Mouse (Mus musculus) cerebellum, adult 11-12 months (tissue): ENCODE measurements at regions not wholly inside any gene's neighbourhood (a gene's known extent, or its start where the extent isn't known, plus 50 kb on each side); places are given as distances from the start of the nearest gene placed in this dataset.

Source experiments
- DNase-seq: peaks from one replicate; pipeline ENCODE4 v3.0.0; 2022

- no peak for DNase-seq
Measured at GRCm38 (mm10) chr11:32978899-32979298, 154.5 kb upstream of the Smim23 start.

GRCm38 (mm10) chr11:32976572-32976971, 152.2 kb upstream of the Smim23 start:
- DNase-seq, result no peak

- DNase-seq, result no peak
Measured at GRCm38 (mm10) chr11:32973453-32973852, 149.0 kb upstream of the Smim23 start.

GRCm38 (mm10) chr11:32965418-32965817, 141.0 kb upstream of the Smim23 start:
- DNase-seq, result peak; percentile 71

GRCm38 (mm10) chr11:32963625-32964293, 139.4 kb upstream of the Smim23 start:
- no peak for DNase-seq

GRCm38 (mm10) chr11:32961600-32961999, 137.2 kb upstream of the Smim23 start:
- no peak for DNase-seq

GRCm38 (mm10) chr11:32958961-32959360, 134.6 kb upstream of the Smim23 start:
- no peak for DNase-seq

- DNase-seq, result peak; percentile 89
Measured at GRCm38 (mm10) chr11:32956993-32957392, 132.6 kb upstream of the Smim23 start.

GRCm38 (mm10) chr11:32952271-32952670, 127.9 kb upstream of the Smim23 start:
- no peak for DNase-seq

GRCm38 (mm10) chr11:32948132-32948531, 123.7 kb upstream of the Smim23 start:
- DNase-seq, result no peak

GRCm38 (mm10) chr11:32946481-32947001, 122.1 kb upstream of the Smim23 start:
- no peak for DNase-seq

GRCm38 (mm10) chr11:32945071-32945470, 120.7 kb upstream of the Smim23 start:
- no peak for DNase-seq

GRCm38 (mm10) chr11:32941331-32942009, 117.1 kb upstream of the Smim23 start:
- DNase-seq, result peak; percentile 42

- DNase-seq, result no peak
Measured at GRCm38 (mm10) chr11:32939102-32939501, 114.7 kb upstream of the Smim23 start.

GRCm38 (mm10) chr11:32937167-32937566, 112.8 kb upstream of the Smim23 start:
- DNase-seq, result no peak

- DNase-seq, result no peak
Measured at GRCm38 (mm10) chr11:32931928-32932327, 107.5 kb upstream of the Smim23 start.

- no peak for DNase-seq
Measured at GRCm38 (mm10) chr11:32931018-32931417, 106.6 kb upstream of the Smim23 start.

- no peak for DNase-seq
Measured at GRCm38 (mm10) chr11:32928837-32929236, 104.4 kb upstream of the Smim23 start.

- DNase-seq, result no peak
Measured at GRCm38 (mm10) chr11:32925421-32926271, 101.2 kb upstream of the Smim23 start.

GRCm38 (mm10) chr11:32924932-32925331, 100.5 kb upstream of the Smim23 start:
- DNase-seq, result no peak

- DNase-seq, result no peak
Measured at GRCm38 (mm10) chr11:32913071-32913470, 88.7 kb upstream of the Smim23 start.

GRCm38 (mm10) chr11:32911791-32912190, 87.4 kb upstream of the Smim23 start:
- DNase-seq, result no peak

- no peak for DNase-seq
Measured at GRCm38 (mm10) chr11:32908723-32909411, 84.5 kb upstream of the Smim23 start.
